Mouse (Mus musculus) lung, postnatal 0 days (tissue): ENCODE data around the gene Slc11a1.

Experiments
- CTCF ChIP-seq: IDR thresholded peaks from 2 replicates; pipeline ENCODE4 v1.5.1; 2016; ENCODE audit warnings: antibody characterized with exemption, mild to moderate bottlenecking
- EP300 ChIP-seq: IDR thresholded peaks from 2 replicates; pipeline ENCODE4 v1.6.1; 2016; ENCODE audit warnings: antibody characterized with exemption, mild to moderate bottlenecking, control low read depth

DNA sequence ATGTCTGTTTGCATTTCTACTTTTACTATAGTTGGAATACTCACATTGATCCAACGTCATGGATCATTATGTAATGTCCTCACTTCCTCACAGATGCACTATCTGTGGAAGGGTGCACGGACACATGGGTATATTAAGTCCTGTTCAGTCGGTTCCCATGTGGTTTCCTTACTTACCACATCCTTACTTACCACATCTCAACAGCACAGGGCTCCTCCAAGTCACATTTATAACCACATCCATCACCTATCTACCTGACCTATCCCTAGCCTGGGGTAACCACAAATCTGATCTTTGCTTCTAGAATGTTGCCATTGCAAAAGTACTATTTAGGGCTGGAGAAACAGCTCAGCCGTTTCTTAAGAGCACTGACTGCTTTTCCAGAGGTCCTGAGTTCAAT lies 1.6 kb upstream of the Slc11a1 start:
- TF ChIP-seq CTCF: no peak
- TF ChIP-seq EP300: no peak
